In the genomic region with DNA sequence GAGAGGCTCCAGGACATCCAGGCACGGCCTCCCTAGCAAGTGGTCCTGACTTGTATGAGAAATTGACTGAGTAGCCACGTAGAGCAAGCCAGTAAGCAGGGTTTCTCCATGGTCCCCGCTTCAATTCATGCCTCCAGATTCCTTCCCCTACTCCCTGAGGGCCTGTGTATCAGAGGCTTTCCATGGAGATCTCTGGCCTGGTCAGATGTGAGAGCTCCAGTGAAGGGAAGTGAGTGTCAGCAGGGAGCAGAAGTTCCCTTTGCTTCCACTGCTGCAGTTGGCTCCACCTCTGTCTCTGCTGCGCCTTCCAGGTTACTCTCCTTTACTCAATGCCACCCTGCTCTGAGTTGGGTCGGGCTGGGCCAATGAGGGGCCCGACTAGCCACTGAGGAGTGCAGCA, we compare ENCODE assay signal across 27 mouse cellular contexts.
DNase-seq lines count a peak whose midpoint lies in the region; ATAC-seq and TF ChIP-seq lines count a peak whose summit lies in the region.
"Had no signal": no experiment of that assay in that cellular context is flagged by ENCODE, and none has a peak within 500 bp of the region (broad histone marks: within the 10 kb centered on the region; RNA-seq: fewer than 3 reads in every experiment).

No protein-coding gene starts in this region.

- H3K27ac ChIP-seq in layer of hippocampus, adult 2 months: peak overlapping the region; percentile 25; the same call in 1 of the 2 replicates
- H3K27ac ChIP-seq in bone marrow, adult 2 months (ENCODE audit: control insufficient read depth, insufficient read depth, low read depth, low read length, poor library complexity): peak overlapping the region; percentile 22; the same call in 1 of the 2 replicates
- peak overlapping the region; percentile 36; the same call in 1 of the 2 replicates for H3K27ac ChIP-seq in liver, embryonic 16.5 days (ENCODE audit: low read length)
- H3K27ac ChIP-seq: embryonic facial prominence, embryonic 12.5 days; embryonic facial prominence, embryonic 15.5 days; gastrocnemius, adult 2 months; heart, adult 2 months; heart, embryonic 10.5 days; hindbrain, embryonic 12.5 days; hindbrain, embryonic 15.5 days had no signal

- no peak for TF ChIP-seq POLR2A in bone marrow, adult 2 months (IDR thresholded peaks at IDR 0.05; ENCODE audit: borderline replicate concordance, control insufficient read depth, low read depth, low read length)

- no peaks in the 10 kb centered on the region for H3K27me3 ChIP-seq in liver, embryonic 16.5 days (ENCODE audit: control insufficient read depth, insufficient read depth, low read depth, low read length)
- H3K27me3 ChIP-seq: CH12.LX; embryonic facial prominence, embryonic 12.5 days; embryonic facial prominence, embryonic 15.5 days; hindbrain, embryonic 12.5 days; hindbrain, embryonic 15.5 days; Patski had no signal

- H3K9ac ChIP-seq in liver, embryonic 16.5 days (ENCODE audit: low read depth, low read length): no peak overlapping the region
- H3K9ac ChIP-seq: embryonic facial prominence, embryonic 12.5 days; embryonic facial prominence, embryonic 15.5 days; forebrain, postnatal 0 days; hindbrain, embryonic 12.5 days; hindbrain, embryonic 15.5 days had no signal

- H3K9me3 ChIP-seq in liver, embryonic 16.5 days (replicated peaks; ENCODE audit: control insufficient read depth, low read length): no peaks in the 10 kb centered on the region
- H3K9me3 ChIP-seq: embryonic facial prominence, embryonic 12.5 days; embryonic facial prominence, embryonic 15.5 days; heart, embryonic 10.5 days; hindbrain, embryonic 12.5 days; hindbrain, embryonic 15.5 days had no signal

- DNase-seq in layer of hippocampus, adult 2 months (ENCODE audit: low spot score in 2 of 2): no peak
- DNase-seq in layer of hippocampus, adult 9-11 months: no peak
- DNase-seq in testis, postnatal 10 days (ENCODE audit: low spot score): no peak
- no peak for DNase-seq in urinary bladder, postnatal 36 days (ENCODE audit: low spot score in 2 of 2)
- no peak for DNase-seq in left cerebral cortex, postnatal 4 days
- DNase-seq: adrenal gland, adult 2 months; adrenal gland, postnatal 14 days; B cell, adult 2 months; cerebellum, adult 11 months; cerebellum, adult 2 months; cerebellum, adult 9-11 months; cerebellum, postnatal 25 days; forebrain, postnatal 0 days; gastrocnemius, adult 2 months; gastrocnemius, postnatal 14 days had no signal

- no peak for TF ChIP-seq CTCF in layer of hippocampus, adult 2 months (conservative IDR thresholded peaks at IDR 0.05)
- peak; percentile 14; the same call in 1 of the 2 replicates for TF ChIP-seq CTCF in bone marrow, adult 2 months (IDR thresholded peaks at IDR 0.05; ENCODE audit: control insufficient read depth, insufficient read depth, low read length)

- no peak overlapping the region for H3K4me3 ChIP-seq in layer of hippocampus, adult 2 months
- H3K4me3 ChIP-seq in bone marrow, adult 2 months (replicated peaks; ENCODE audit: control insufficient read depth, low read depth, low read length): no peak overlapping the region
- no peak overlapping the region for H3K4me3 ChIP-seq in liver, embryonic 16.5 days (ENCODE audit: low read depth, low read length)
- H3K4me3 ChIP-seq: embryonic facial prominence, embryonic 12.5 days; embryonic facial prominence, embryonic 15.5 days; gastrocnemius, adult 2 months; heart, adult 2 months; heart, embryonic 10.5 days; hindbrain, embryonic 12.5 days; hindbrain, embryonic 15.5 days had no signal

- WGBS in bone marrow, adult 2 months: 65% methylated on average over 6 of the region's 6 CpGs
- 69% methylated on average over 6 of the region's 6 CpGs for WGBS in liver, embryonic 16.5 days (ENCODE audit: insufficient replicate concordance)

- peak; percentile 12 for ATAC-seq in granulocyte monocyte progenitor cell, adult 5-6 weeks (replicated peaks; ENCODE audit: poor library complexity, severe bottlenecking)
- ATAC-seq in liver, embryonic 16.5 days (ENCODE audit: low read depth): no peak
- ATAC-seq: forebrain, embryonic 14.5 days; forebrain, postnatal 0 days; Patski had no signal

- H3K4me2 ChIP-seq in liver, embryonic 16.5 days (ENCODE audit: low read depth, low read length): no peak overlapping the region
- H3K4me2 ChIP-seq: embryonic facial prominence, embryonic 12.5 days; embryonic facial prominence, embryonic 15.5 days; hindbrain, embryonic 12.5 days; hindbrain, embryonic 15.5 days had no signal

- intact Hi-C loops in left cerebral cortex, postnatal 4 days (cut with DNase I): no loop called here

- no peaks in the 10 kb centered on the region for H3K36me3 ChIP-seq in liver, embryonic 16.5 days (ENCODE audit: control insufficient read depth, insufficient read depth)
- H3K36me3 ChIP-seq: embryonic facial prominence, embryonic 12.5 days; embryonic facial prominence, embryonic 15.5 days; heart, embryonic 10.5 days; hindbrain, embryonic 12.5 days; hindbrain, embryonic 15.5 days had no signal

- H3K4me1 ChIP-seq in bone marrow, adult 2 months (ENCODE audit: control insufficient read depth, insufficient read depth, low read length): peaks cover 7% of the 10 kb centered on the region
- peaks cover 42% of the 10 kb centered on the region for H3K4me1 ChIP-seq in liver, embryonic 16.5 days (ENCODE audit: control insufficient read depth, low read depth, low read length)
- H3K4me1 ChIP-seq: embryonic facial prominence, embryonic 15.5 days had no signal
